14 mouse cellular contexts compared by ENCODE assay signal in genomic region chr9:49504658-49505057, GRCm38 (mm10).
"Had no signal": no experiment of that assay in that cellular context is flagged by ENCODE, and none has a peak within 500 bp of the region (broad histone marks: within the 10 kb centered on the region; RNA-seq: fewer than 3 reads in every experiment).

No protein-coding gene starts in this region.

- DNase-seq: kidney, adult 9 months; kidney, postnatal 36 days; left cerebral cortex, postnatal 4 days; lung, adult 2 months; lung, postnatal 14 days; right cerebral cortex, postnatal 14 days; thymus, adult 2 months; thymus, postnatal 25 days had no signal

- H3K4me1 ChIP-seq: limb, embryonic 13.5 days; neural tube, embryonic 13.5 days; stomach, embryonic 15.5 days had no signal

- H3K27me3 ChIP-seq: limb, embryonic 13.5 days; midbrain, embryonic 13.5 days; neural tube, embryonic 13.5 days; stomach, embryonic 15.5 days had no signal

- ATAC-seq: midbrain, embryonic 13.5 days had no signal

- H3K4me2 ChIP-seq: limb, embryonic 13.5 days; midbrain, embryonic 13.5 days; neural tube, embryonic 13.5 days; stomach, embryonic 15.5 days had no signal

- H3K4me3 ChIP-seq: limb, embryonic 13.5 days; midbrain, embryonic 13.5 days; neural tube, embryonic 13.5 days; stomach, embryonic 15.5 days had no signal

- H3K27ac ChIP-seq: kidney, postnatal 0 days; limb, embryonic 13.5 days; liver, embryonic 14.5 days; midbrain, embryonic 13.5 days; neural tube, embryonic 13.5 days; stomach, embryonic 15.5 days had no signal

- H3K9me3 ChIP-seq: limb, embryonic 13.5 days; midbrain, embryonic 13.5 days; neural tube, embryonic 13.5 days; stomach, embryonic 15.5 days had no signal

- H3K9ac ChIP-seq: limb, embryonic 13.5 days; liver, embryonic 14.5 days; midbrain, embryonic 13.5 days; neural tube, embryonic 13.5 days; stomach, embryonic 15.5 days had no signal
